In the genomic region with DNA sequence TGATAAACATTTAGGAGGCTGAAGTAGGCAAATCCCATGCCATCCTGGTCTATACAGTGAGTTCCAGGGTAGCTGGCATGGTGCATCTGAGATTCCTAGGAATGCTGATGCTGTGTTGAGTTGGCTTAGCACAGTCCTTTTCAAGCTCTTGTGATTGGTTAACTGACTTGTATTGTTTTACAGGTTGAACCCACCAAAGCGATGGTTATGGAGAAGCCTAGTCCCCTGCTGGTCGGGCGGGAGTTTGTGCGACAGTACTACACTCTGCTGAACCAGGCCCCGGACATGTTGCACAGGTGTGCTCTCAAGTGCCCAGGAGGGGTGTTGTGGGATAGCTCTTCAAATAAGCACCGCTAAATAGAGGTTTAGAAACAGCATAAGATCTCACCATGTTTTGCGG, we compare ENCODE assay signal across 17 mouse cellular contexts.
"Had no signal": no experiment of that assay in that cellular context is flagged by ENCODE, and none has a peak within 500 bp of the region (broad histone marks: within the 10 kb centered on the region; RNA-seq: fewer than 3 reads in every experiment).

No protein-coding gene starts in this region.

- H3K9ac ChIP-seq: liver, postnatal 0 days; lung, embryonic 15.5 days; midbrain, embryonic 13.5 days; midbrain, embryonic 15.5 days; neural tube, embryonic 12.5 days had no signal

- DNase-seq: liver, postnatal 0 days; lung, adult 2 months; lung, postnatal 14 days; lung, postnatal 36 days; right cerebral cortex, postnatal 14 days; spleen, adult 18-20 months; thymus, adult 2 months; thymus, postnatal 25 days; thymus, postnatal 4 days had no signal

- H3K9me3 ChIP-seq: lung, embryonic 15.5 days; megakaryocyte, embryonic 14.5 days; midbrain, embryonic 13.5 days; midbrain, embryonic 15.5 days; neural tube, embryonic 12.5 days had no signal

- ATAC-seq: liver, postnatal 0 days; lung, postnatal 0 days; midbrain, embryonic 13.5 days; midbrain, embryonic 15.5 days had no signal

- H3K27me3 ChIP-seq: lung, embryonic 15.5 days; megakaryocyte, embryonic 14.5 days; midbrain, embryonic 13.5 days; midbrain, embryonic 15.5 days; neural tube, embryonic 12.5 days had no signal

- H3K4me1 ChIP-seq: lung, embryonic 15.5 days; midbrain, embryonic 15.5 days; neural tube, embryonic 12.5 days had no signal

- H3K4me3 ChIP-seq: lung, embryonic 15.5 days; megakaryocyte, embryonic 14.5 days; midbrain, embryonic 13.5 days; midbrain, embryonic 15.5 days; neural tube, embryonic 12.5 days had no signal

- H3K27ac ChIP-seq: lung, embryonic 15.5 days; macrophage; midbrain, embryonic 13.5 days; midbrain, embryonic 15.5 days; neural tube, embryonic 12.5 days had no signal

- H3K4me2 ChIP-seq: lung, embryonic 15.5 days; midbrain, embryonic 11.5 days; midbrain, embryonic 13.5 days; midbrain, embryonic 15.5 days; neural tube, embryonic 12.5 days had no signal
